Mouse (Mus musculus) left cerebral cortex, adult 11 months (tissue): Measurements from ENCODE around the gene Tesk2.
A peak's percentile ranks its signal among the peaks of the same experiment; 100 is the strongest.
"Not testable (repeated sequence)": the region's sequence is repeated elsewhere in the genome, so short reads cannot be mapped to it uniquely, and the experiment has no call there.

Experiments
- DNase-seq: peaks from one replicate; pipeline ENCODE4 v3.0.0; 2022; ENCODE audit warnings: low spot score

Tesk2 gene

GRCm38 (mm10) chr4:116794273-116794672 lies 73.5 kb downstream of the Tesk2 start:
- no peak for DNase-seq

DNA sequence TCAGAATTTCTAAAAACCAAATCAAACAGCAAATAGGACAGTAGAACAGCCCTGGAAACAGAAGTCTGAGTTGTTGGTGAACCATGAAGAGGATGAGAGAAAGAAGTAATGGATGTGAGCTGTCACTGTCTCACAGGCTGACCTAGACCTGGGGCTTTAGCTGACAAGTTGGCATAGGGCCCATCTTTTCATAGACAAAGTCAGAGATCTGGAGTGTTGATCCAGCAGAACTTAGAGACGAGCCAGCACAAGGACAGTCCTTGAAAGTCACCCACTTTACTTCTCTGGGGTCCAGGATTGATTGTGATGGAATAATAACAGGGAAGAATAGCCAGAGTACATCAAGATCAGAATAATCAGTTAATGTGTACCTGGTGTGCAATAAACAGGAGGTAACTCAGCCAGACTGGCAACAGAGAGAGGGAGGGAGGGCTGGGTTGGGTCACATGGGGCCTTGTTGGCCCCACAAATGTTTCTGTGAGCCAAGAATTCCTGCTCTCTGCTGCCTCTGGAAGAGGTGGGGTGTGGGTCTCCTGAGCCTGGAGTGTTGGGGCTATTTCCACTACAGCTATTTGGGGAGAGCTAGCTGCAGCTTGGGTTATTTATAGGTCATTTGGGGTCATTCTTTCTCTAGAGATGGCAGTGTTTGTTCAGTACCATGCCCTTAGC lies 75.8 kb downstream of the Tesk2 start:
- DNase-seq, result no peak

DNA sequence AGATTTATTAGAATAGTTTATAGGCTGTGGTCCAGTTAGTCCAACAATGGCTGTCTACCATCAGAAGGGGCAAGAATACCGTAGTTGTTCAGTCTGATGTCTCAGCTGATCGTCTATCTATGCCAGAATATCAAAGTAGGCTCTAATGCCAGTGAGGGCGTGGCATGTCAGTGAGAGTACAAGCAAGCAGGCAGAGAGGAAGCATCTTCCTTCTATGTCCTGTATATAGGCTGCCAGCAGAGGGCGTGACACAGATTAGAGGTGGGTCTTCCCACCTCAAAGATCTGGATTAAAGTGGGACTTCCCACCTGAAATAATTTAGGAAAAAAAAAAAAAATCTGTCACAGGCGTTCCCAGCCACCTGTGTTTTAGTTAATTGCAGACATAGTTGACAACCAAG lies 79.2 kb downstream of the Tesk2 start:
- no peak for DNase-seq

GRCm38 (mm10) chr4:116807197-116808129 lies 86.7 kb downstream of the Tesk2 start, which contains the start of the genes Toe1 and Mutyh:
Toe1 (minus strand) TSS chr4:116807640.
Mutyh (plus strand) TSS chr4:116807723.
- peak; percentile 86 for DNase-seq

DNA sequence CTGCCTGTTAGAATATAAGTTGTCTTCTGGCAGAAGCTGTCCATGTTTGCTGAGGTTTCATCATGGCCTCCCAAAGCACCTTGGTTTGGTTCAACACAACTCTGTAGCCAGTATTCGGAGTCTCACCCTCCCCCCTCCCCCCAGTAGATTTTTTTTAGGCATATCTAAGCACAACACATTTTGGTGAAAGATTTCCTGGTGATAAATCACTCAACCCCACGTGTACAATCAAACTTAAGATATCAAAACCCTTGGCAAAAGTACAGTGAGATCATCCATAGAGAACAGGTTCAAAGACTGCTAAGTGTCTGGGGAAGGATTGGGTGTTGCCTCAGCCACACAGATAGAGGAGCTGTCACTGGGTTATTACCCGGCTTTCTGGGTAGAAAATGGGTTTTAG lies 90.3 kb downstream of the Tesk2 start:
- DNase-seq, result no peak

GRCm38 (mm10) chr4:116815276-116815675 lies 94.5 kb downstream of the Tesk2 start:
- DNase-seq, result no peak

DNA sequence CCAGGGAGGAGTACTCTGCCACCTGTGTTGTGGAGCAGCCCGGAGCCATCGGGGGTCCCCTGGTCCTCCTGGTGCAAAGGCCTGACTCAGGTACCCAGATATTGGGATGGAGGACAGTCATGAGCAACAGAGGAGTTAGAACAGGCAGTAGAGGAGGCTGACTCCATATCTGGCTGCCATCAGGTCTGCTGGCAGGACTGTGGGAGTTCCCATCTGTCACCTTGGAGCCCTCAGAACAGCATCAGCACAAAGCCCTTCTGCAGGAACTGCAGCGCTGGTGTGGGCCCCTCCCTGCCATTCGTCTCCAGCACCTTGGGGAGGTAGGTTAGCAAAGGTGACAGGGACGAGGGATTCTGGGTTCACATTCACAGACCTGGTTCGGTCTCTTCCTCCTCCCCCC lies 96.7 kb downstream of the Tesk2 start:
- no peak for DNase-seq

DNA sequence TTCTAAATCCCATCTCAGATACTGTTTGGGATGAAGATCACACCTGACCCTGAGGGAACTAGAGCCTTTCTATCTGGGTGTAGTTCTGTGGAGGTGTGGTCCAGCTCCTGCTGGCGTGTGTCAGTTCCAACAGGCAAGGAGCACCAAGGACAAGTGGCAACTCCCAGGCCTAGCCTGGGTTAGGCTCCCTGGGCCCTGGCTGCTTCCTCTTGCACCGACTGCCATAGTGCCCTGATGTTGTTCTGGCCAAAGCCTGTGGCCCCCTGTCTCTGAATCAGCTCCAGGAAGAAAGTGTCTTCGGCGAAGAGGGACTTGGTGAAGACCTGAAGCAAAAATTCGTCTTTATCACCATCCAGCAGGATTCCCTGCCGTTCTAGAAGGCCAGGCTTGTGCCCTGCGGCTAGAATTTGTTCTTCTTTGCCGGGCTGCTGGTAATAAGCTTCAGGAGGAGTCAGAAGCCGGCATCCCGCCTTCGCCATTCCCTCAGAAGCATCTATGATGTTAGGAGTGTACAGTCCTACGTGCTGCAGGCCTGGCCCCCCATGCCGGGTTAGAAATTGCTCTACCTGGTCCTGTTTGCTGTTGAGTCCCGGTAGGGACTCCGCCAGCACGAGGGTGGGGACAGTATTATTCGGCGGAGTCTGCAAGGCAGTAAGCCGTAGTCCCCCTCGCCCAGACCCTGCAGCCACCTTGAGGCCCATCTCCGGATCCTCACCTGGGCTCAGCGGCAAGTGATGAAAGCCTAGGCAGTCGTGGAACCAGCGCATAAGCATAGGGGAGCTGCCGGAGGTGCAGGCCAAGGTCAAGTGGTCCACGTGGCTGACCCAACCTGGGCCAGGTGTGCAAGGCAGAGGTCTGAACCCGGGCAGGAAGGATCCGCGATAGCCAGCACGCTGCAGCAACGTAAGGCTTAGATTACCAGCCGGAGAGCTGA lies 99.5 kb downstream of the Tesk2 start:
- DNase-seq, result no peak

DNA sequence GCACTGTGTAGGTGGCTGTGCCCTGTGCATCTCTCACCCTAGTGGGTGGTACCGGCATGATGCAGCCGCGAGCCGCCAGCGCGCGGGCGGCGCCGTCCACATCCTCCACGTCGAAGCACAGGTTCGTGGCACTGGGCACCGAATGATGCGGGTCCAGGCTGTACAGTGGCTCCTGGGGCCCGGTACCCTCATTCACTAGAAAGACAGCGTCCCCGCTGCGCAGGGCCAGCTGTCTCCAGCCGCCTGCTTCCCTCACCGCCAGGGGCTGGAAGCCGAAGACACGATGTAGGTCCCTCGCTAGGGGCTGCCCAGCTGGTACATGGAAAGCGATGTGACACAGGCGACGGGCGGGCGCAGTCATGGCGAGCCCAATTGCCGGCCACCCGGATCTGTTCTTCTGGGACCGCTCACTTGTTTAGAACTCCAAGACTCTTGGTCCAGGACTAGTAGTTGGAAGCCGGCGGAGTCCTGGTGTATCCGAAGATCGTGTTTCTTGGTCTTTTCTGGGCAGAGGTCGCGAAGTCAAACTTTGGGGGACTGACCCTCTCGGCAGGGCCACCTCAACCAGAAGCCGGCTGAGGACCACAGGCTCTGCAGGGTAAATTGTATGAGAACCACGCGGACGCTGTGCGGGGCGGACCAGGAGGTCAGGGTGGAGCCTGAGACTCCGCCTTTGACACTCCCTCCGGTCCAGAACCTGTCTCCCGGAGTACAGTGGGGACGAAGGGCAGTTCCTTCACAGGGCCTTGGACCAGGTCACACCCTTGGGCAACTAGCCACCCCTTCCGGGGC lies 100.3 kb downstream of the Tesk2 start:
- DNase-seq, result no peak

DNA sequence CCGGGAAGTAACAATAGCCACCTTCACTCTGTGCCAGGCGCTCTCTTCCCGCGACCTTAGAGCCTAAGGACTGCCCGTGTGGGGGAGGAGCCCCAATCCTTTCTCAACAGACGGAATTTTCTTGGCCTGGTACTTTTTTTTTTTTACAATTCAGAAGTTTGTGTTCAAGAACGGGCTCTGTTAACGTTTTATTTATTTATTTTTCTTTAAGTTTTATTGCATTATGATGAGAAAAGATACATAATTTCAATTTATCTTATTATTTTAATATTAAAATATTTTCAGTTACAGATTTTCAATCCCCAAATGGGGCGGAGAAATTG lies 100.9 kb downstream of the Tesk2 start, which contains the start of gene Hpdl:
TSS of gene Hpdl (minus strand) at position 14 of the 323 bp plus-strand sequence.
- no peak for DNase-seq

DNA sequence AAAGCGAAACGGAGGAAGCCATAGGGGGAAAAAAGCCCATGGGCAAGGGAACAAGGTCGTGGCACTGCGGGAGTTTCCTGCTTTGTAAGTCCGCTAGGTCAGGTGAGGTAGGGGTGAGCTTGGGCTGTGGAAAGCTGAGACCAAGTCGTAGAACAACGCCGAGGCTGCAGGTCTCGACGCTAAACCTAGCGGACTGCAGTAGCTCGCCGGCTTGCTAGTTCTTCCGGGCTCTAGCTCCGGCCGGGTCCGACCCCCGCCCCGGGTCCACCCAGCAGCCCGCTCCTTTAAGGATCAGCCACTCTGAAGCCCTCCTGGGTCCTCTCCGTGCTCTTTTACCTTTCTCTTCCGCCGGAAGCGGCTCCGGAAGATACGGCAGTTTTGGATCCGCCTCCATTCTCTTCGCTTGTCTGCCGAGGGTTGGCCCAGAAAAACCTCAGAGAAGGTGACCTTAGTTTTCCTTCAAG lies 103.8 kb downstream of the Tesk2 start:
- no peak for DNase-seq

DNA sequence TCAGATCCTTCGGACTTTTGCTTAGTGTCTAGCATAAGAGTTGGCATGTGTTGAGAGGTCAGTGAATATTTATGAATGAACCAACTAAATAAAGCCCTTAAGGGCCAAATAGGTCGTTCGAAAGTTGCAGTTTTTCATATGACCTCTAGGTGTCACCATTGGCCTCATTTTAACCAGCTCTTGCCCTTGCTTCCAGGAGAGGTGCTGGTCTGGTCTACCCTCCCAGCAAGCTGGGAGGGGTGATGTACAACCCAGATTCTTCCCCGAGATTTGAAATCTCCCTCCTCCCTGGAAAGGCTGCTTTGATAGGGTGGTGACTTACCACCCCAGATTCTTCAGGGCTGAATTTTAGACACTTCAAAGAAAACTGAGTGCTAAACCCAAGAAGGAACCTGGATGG lies 107.1 kb downstream of the Tesk2 start:
- no peak for DNase-seq

DNA sequence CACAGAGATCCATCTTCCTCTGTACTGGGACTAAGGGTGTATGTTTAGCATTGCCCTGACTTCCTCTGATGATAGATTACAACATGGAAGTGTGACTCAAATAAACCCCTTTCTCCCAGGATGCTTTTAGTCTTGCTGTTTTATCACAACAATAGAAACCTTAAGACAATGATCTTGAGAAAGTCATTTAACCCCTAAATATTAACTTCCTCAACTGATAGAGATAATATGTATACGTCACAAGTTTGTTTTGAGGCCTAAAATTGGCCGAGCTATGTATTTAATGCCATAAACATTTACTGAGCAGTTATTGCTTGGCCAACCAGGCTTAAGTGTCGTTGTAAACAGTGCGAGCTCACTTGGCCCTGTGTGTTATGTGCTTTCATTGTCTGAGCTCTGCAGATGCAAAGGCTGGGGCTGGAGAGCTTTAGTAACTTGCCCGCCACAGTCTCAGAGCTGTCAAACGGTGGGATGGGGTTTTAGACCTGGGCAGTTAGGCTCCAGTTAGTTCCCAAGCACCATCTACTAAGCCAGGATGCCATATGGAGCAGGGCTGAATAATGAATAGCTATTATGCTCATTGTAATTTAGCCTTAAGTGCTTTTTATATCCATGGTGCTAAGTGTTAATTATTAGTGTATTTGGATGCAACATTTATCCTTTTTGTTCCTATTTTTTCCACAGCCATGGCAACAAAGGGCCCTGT lies 108.8 kb downstream of the Tesk2 start:
- DNase-seq, result no peak

- DNase-seq, result no peak
Observed at GRCm38 (mm10) chr4:116830070-116830368, 109.3 kb downstream of the Tesk2 start.

DNA sequence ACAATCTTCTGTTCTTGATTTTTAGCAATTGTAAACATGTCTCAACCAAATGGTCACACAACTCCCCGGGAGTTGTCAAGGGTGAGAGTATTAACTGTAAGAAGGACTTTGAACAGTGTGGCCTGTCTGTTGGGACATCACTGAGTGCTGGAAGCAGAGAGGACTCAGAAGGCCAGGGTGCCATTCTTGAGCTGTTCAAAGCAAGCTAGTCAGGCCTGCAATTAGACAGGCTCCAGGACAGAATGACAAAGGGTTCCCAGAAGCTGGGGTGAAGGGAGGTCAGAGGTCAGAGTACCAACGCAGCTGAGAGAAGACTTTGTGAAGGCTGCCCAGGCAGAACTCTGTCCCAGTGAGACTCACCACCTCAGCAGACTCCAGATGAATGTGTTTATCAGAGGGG lies 118.3 kb downstream of the Tesk2 start:
- no peak for DNase-seq

DNA sequence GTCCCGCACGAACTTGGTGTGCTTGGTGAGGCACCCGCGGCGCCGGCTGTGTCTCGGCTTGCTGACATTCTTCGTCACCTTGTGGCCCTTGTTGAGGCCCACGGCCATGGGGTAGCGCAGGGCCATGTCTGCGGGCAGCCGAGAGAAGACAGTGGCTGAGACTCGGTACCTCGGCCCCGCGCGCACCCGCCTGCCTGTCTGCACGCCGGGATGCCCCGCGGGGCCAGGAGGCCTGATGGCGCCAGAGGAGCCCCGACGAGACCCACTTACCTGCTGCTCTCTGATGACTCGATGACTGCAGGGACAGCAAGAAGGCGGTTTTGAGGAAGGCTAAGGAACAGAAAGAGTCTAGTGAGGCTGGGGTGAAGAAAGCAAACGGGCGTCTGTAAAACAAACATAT lies 119.3 kb downstream of the Tesk2 start:
- not testable (repeated sequence) for DNase-seq

GRCm38 (mm10) chr4:116840841-116841240 lies 120.1 kb downstream of the Tesk2 start:
- no peak for DNase-seq

- no peak for DNase-seq
Observed at GRCm38 (mm10) chr4:116844324-116844723, 123.6 kb downstream of the Tesk2 start.

DNA sequence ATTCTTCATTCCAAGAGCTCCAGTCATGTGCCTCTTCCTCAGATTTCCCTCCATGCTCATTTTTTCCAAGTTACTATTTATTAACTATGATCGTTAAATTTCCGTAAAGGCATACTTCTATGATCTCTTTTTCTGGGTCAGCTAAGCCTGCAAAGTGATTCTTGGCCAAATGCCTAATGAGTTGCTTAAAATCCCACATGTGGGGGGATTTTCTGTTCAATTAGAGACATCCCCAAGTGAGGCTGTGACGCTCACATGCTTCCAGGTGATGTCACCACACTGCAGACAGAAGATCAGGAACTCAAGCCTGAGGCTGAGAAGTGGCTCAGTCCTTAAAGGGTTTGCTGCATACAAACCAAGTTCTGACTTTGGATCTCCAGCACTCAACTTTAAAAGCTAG lies 129.2 kb downstream of the Tesk2 start:
- DNase-seq, result no peak

DNA sequence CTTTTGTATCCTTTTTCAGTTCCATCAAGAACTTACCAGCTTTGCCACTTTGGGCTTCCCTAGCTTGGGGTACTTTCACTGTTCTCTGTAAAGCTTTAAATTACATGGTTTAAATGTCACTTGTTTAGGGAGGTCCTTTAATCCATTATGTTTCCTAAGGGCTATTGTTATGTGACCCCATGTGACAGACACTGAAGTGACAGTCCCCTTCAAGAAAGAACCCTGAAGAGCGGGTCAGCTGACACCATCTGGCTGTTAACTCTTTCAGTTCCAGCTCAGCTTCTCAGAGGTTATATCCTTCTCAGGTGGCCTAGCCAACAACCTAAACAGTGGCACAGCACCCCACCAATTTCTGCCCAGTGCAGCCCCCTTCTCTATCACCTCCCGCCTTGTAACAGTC lies 133.5 kb downstream of the Tesk2 start:
- DNase-seq, result no peak
